8 mouse cellular contexts compared by ENCODE assay signal in genomic region chr7:12977682-12978389, GRCm38 (mm10). TPM values are rescaled to one million over a fixed set of nuclear protein-coding genes. Genes with fewer than 3 reads are reported as not detected.
DNase-seq lines count a peak whose midpoint lies in the region; ATAC-seq lines count a peak whose summit lies in the region.

TSS of gene Zfp446 (plus strand) at chr7:12977848.

- peak; percentile 92 for ATAC-seq in inflammation-experienced regulatory T-cells, adult 6 months
- peak; percentile 96 for ATAC-seq in megakaryocyte-erythroid progenitor cell, adult 5-6 weeks (replicated peaks; ENCODE audit: low FRiP score, low TSS enrichment, poor library complexity, severe bottlenecking)

- DNase-seq in adrenal gland, adult (ENCODE audit: inconsistent age in 2 of 2, low spot score in 1 of 2): peak; percentile 99
- DNase-seq in embryo, embryonic 10.5 days (ENCODE audit: low spot score): peak; percentile 98
- peak; percentile 99 for DNase-seq in gastrocnemius, postnatal 14 days
- DNase-seq in left cerebral cortex, postnatal 10 days (ENCODE audit: extremely low spot score in 1 of 2, low spot score in 2 of 2): peak; percentile 97 to 100
- peak; percentile 99 for DNase-seq in right cerebral cortex, postnatal 25 days
- DNase-seq in urinary bladder, postnatal 4 days (ENCODE audit: low spot score in 2 of 2): peak; percentile 97 to 99

- intact Hi-C loops in gastrocnemius, postnatal 14 days (cut with DNase I; ENCODE audit: low total_unique reads): loop anchor here (10.0 kb wide), 1 partner anchor 53 kb away; the partner anchor contains the start of genes Rnf225 and Rps5
- intact Hi-C loops in left cerebral cortex, postnatal 10 days (cut with DNase I): no loop called here

RNA-seq across cellular contexts. Expression of gene Zfp446, which starts in this region (rescaled TPM):
- 1 to 10 TPM; 2.7 to 2.9 TPM for total RNA-seq in gastrocnemius, postnatal 14 days (2021)
- 1 to 10 TPM; 2.7 to 5.9 (median 4.1) TPM for polyA plus RNA-seq in inflammation-experienced regulatory T-cells, adult 6 months (2017; shearing (Covaris generic))
- total RNA-seq in left cerebral cortex, postnatal 10 days (2021): 1 to 10 TPM; 6.5 to 8.0 TPM
- total RNA-seq in megakaryocyte-erythroid progenitor cell, adult 5-6 weeks (2014; fragmentation: Nextera tagmentation): 6.1 and 9.0 TPM in 2 replicates
- total RNA-seq in megakaryocyte-erythroid progenitor cell, adult 5-6 weeks (2017): 1.6 and 1.9 TPM in 2 replicates

Comparison
In these comparisons a context has a peak if more than half of its experiments do, and no peak if none do; other contexts are left out.
1. Peak in every context shown above with its lines: DNase-seq and ATAC-seq.